Mouse (Mus musculus) kidney, adult 18-20 months (tissue): Measurements from ENCODE around the gene Tnfrsf1b.
"Not testable (repeated sequence)": the region's sequence is repeated elsewhere in the genome, so short reads cannot be mapped to it uniquely, and the experiment has no call there.

ENCODE experiments used
- DNase-seq: peaks from one replicate; pipeline ENCODE4 v3.0.0; 2021

Gene Tnfrsf1b

GRCm38 (mm10) chr4:145165542-145165941 is 81.1 kb downstream of the Tnfrsf1b start:
- not testable (repeated sequence) for DNase-seq

DNA sequence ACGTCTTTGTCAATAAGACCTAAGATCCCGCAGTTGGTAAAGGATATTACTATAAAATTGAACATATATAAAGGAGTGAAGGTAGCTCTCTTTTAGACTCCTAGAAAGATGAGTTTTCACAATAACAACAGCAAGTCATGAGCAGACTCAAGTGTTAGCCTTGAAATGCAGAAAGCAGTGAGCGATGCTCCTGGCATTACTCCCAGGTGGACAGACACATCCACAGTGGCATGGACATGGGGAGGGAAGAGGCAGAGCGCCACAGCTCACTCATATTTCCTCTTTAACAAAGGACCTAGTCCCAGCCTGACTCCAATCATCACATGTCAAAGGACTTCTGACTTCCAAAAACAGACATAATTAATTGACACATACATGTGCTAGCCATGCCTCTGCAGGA is 82.6 kb downstream of the Tnfrsf1b start:
- no peak for DNase-seq
